Mouse (Mus musculus) telencephalon, adult 2 months (tissue): ENCODE measurements around the gene Reep6.

ENCODE experiments used
- DNase-seq: peaks from one replicate; pipeline ENCODE4 v3.0.0-alpha.2; 2011; ENCODE audit warnings: low read depth, low spot score

The Reep6 gene

GRCm38 (mm10) chr10:80352727-80353126, 23.0 kb downstream of the Reep6 start:
- no peak for DNase-seq

- DNase-seq: no peak
Observed at GRCm38 (mm10) chr10:80355431-80355830, 25.7 kb downstream of the Reep6 start.

- no peak for DNase-seq
Observed at GRCm38 (mm10) chr10:80356001-80356682, 26.4 kb downstream of the Reep6 start, which contains the start of gene Plk5. Plk5 (plus strand) TSS chr10:80356459.

GRCm38 (mm10) chr10:80356737-80357136, 27.0 kb downstream of the Reep6 start:
- DNase-seq: no peak

- DNase-seq: peak; percentile 60
Observed at GRCm38 (mm10) chr10:80357336-80357735, 27.6 kb downstream of the Reep6 start.

GRCm38 (mm10) chr10:80357994-80358639, 28.4 kb downstream of the Reep6 start:
- no peak for DNase-seq

- DNase-seq: no peak
Observed at GRCm38 (mm10) chr10:80363734-80364133, 34.0 kb downstream of the Reep6 start.

GRCm38 (mm10) chr10:80365736-80366135, 36.0 kb downstream of the Reep6 start:
- DNase-seq: no peak

GRCm38 (mm10) chr10:80367954-80368353, 38.2 kb downstream of the Reep6 start:
- no peak for DNase-seq

GRCm38 (mm10) chr10:80368392-80368791, 38.6 kb downstream of the Reep6 start:
- DNase-seq: no peak

- peak; percentile 58 for DNase-seq
Observed at GRCm38 (mm10) chr10:80369995-80370747, 40.4 kb downstream of the Reep6 start.

GRCm38 (mm10) chr10:80371411-80371966, 41.7 kb downstream of the Reep6 start:
- peak; percentile 71 for DNase-seq

- no peak for DNase-seq
Observed at GRCm38 (mm10) chr10:80371983-80372382, 42.2 kb downstream of the Reep6 start.

GRCm38 (mm10) chr10:80372706-80373105, 43.0 kb downstream of the Reep6 start:
- DNase-seq: peak; percentile 67

- no peak for DNase-seq
Observed at GRCm38 (mm10) chr10:80374063-80374462, 44.3 kb downstream of the Reep6 start.

GRCm38 (mm10) chr10:80376160-80376559, 46.4 kb downstream of the Reep6 start:
- DNase-seq: peak; percentile 74

GRCm38 (mm10) chr10:80377716-80378115, 48.0 kb downstream of the Reep6 start:
- no peak for DNase-seq

- DNase-seq: no peak
Observed at GRCm38 (mm10) chr10:80382641-80383365, 53.0 kb downstream of the Reep6 start.

GRCm38 (mm10) chr10:80383431-80383830, 53.7 kb downstream of the Reep6 start:
- DNase-seq: no peak

GRCm38 (mm10) chr10:80384115-80384639, 54.4 kb downstream of the Reep6 start:
- DNase-seq: no peak

GRCm38 (mm10) chr10:80384709-80385108, 55.0 kb downstream of the Reep6 start:
- DNase-seq: no peak
